Mouse (Mus musculus): ENCODE measurements at regions not wholly inside any gene's neighbourhood (a gene's known extent, or its start where the extent isn't known, plus 50 kb on each side); places are given as distances from the start of the nearest gene placed in this dataset.

GRCm38 (mm10) chr13:55937417-55937816, 101.4 kb upstream of the Pitx1 start:
- TF ChIP-seq CTCF (IDR thresholded peaks at IDR 0.05; ENCODE audit: low read depth), result no peak

GRCm38 (mm10) chr13:55937000-55937399, 101.0 kb upstream of the Pitx1 start:
- WGBS, result 81% methylated on average over 9 of the region's 9 CpGs
- Histone ChIP-seq H3K9ac (no peak overlapping the region), H3K36me3 (ENCODE audit: insufficient read depth) (no peaks in the 10 kb centered on the region), H3K4me3 (ENCODE audit: low read depth, low read length) (no peak overlapping the region), H3K4me1 (ENCODE audit: insufficient read depth) (no peaks in the 10 kb centered on the region), H3K27me3 (ENCODE audit: insufficient read depth, low read length) (no peaks in the 10 kb centered on the region), H3K9me3 (ENCODE audit: low read depth, low read length) (no peaks in the 10 kb centered on the region), H3K27ac (ENCODE audit: low read depth) (no peak overlapping the region), H3K4me2 (no peak overlapping the region)
- no peak for ATAC-seq (ENCODE audit: insufficient read depth)
- DNase-seq, result no peak
- TF ChIP-seq CTCF (IDR thresholded peaks at IDR 0.05; ENCODE audit: low read depth), result no peak

More at GRCm38 (mm10) chr13:55937417-55937816, 101.4 kb upstream of the Pitx1 start:
- Histone ChIP-seq H3K9me3 (ENCODE audit: low read depth, low read length) (no peaks in the 10 kb centered on the region), H3K4me3 (ENCODE audit: low read depth, low read length) (no peak overlapping the region), H3K9ac (no peak overlapping the region), H3K4me1 (ENCODE audit: insufficient read depth) (no peaks in the 10 kb centered on the region), H3K27me3 (ENCODE audit: insufficient read depth, low read length) (no peaks in the 10 kb centered on the region), H3K36me3 (ENCODE audit: insufficient read depth) (no peaks in the 10 kb centered on the region), H3K4me2 (no peak overlapping the region), H3K27ac (ENCODE audit: low read depth) (no peak overlapping the region)
- ATAC-seq (ENCODE audit: insufficient read depth) (no peak), DNase-seq (no peak)
- WGBS, result 79% methylated on average over 9 of the region's 9 CpGs

GRCm38 (mm10) chr13:55930637-55931036, 94.6 kb upstream of the Pitx1 start:
- ATAC-seq (ENCODE audit: insufficient read depth) (no peak), DNase-seq (no peak)
- no peak for TF ChIP-seq CTCF (IDR thresholded peaks at IDR 0.05; ENCODE audit: low read depth)
- WGBS, result 69% methylated on average over 11 of the region's 11 CpGs
- H3K4me1 ChIP-seq (ENCODE audit: insufficient read depth), result no peaks in the 10 kb centered on the region
- no peak overlapping the region for H3K4me3 ChIP-seq (ENCODE audit: low read depth, low read length)
- no peaks in the 10 kb centered on the region for H3K27me3 ChIP-seq (ENCODE audit: insufficient read depth, low read length)
- no peaks in the 10 kb centered on the region for H3K36me3 ChIP-seq (ENCODE audit: insufficient read depth)
- H3K9ac ChIP-seq, result no peak overlapping the region
- no peak overlapping the region for H3K4me2 ChIP-seq
- H3K9me3 ChIP-seq (ENCODE audit: low read depth, low read length), result no peaks in the 10 kb centered on the region
- H3K27ac ChIP-seq (ENCODE audit: low read depth), result no peak overlapping the region

- Histone ChIP-seq H3K27me3 (ENCODE audit: insufficient read depth, low read length) (no peaks in the 10 kb centered on the region), H3K4me1 (ENCODE audit: insufficient read depth) (no peaks in the 10 kb centered on the region), H3K9me3 (ENCODE audit: low read depth, low read length) (no peaks in the 10 kb centered on the region), H3K4me2 (no peak overlapping the region), H3K4me3 (ENCODE audit: low read depth, low read length) (no peak overlapping the region), H3K9ac (no peak overlapping the region), H3K27ac (ENCODE audit: low read depth) (no peak overlapping the region), H3K36me3 (ENCODE audit: insufficient read depth) (no peaks in the 10 kb centered on the region)
- no peak for TF ChIP-seq CTCF (IDR thresholded peaks at IDR 0.05; ENCODE audit: low read depth)
- WGBS, result 69% methylated on average over 6 of the region's 6 CpGs
- ATAC-seq (ENCODE audit: insufficient read depth) (no peak), DNase-seq (no peak)
Measured at GRCm38 (mm10) chr13:55929814-55930213, 93.8 kb upstream of the Pitx1 start.

GRCm38 (mm10) chr13:55923505-55924136, 87.6 kb upstream of the Pitx1 start:
- WGBS, result 13% methylated on average over 7 of the region's 7 CpGs
- DNase-seq (peak; percentile 67), ATAC-seq (ENCODE audit: insufficient read depth) (peak; percentile 82)
- Histone ChIP-seq H3K27me3 (ENCODE audit: insufficient read depth, low read length) (no peaks in the 10 kb centered on the region), H3K4me1 (ENCODE audit: insufficient read depth) (peaks cover 9% of the 10 kb centered on the region; the same call in 1 of the 2 replicates), H3K9ac (no peak overlapping the region), H3K36me3 (ENCODE audit: insufficient read depth) (no peaks in the 10 kb centered on the region), H3K4me3 (ENCODE audit: low read depth, low read length) (no peak overlapping the region), H3K27ac (ENCODE audit: low read depth) (no peak overlapping the region), H3K4me2 (peak overlapping the region; percentile 37), H3K9me3 (ENCODE audit: low read depth, low read length) (no peaks in the 10 kb centered on the region)
- no peak for TF ChIP-seq CTCF (IDR thresholded peaks at IDR 0.05; ENCODE audit: low read depth)

GRCm38 (mm10) chr13:55917316-55917715, 81.3 kb upstream of the Pitx1 start:
- H3K27ac ChIP-seq (ENCODE audit: low read depth), result no peak overlapping the region
- H3K4me3 ChIP-seq (ENCODE audit: low read depth, low read length), result no peak overlapping the region
- no peaks in the 10 kb centered on the region for H3K9me3 ChIP-seq (ENCODE audit: low read depth, low read length)
- no peaks in the 10 kb centered on the region; the same call in 1 of the 2 replicates for H3K4me1 ChIP-seq (ENCODE audit: insufficient read depth)
- no peaks in the 10 kb centered on the region; the same call in 1 of the 2 replicates for H3K27me3 ChIP-seq (ENCODE audit: insufficient read depth, low read length)
- WGBS, result 91% methylated on average over 12 of the region's 12 CpGs
- ATAC-seq (ENCODE audit: insufficient read depth), result no peak
- no peaks in the 10 kb centered on the region for H3K36me3 ChIP-seq (ENCODE audit: insufficient read depth)
- no peak for DNase-seq
- no peak for TF ChIP-seq CTCF (IDR thresholded peaks at IDR 0.05; ENCODE audit: low read depth)
- H3K9ac ChIP-seq, result no peak overlapping the region
- no peak overlapping the region for H3K4me2 ChIP-seq

GRCm38 (mm10) chr13:55912271-55912711, 76.3 kb upstream of the Pitx1 start:
- H3K27me3 ChIP-seq (ENCODE audit: insufficient read depth, low read length), result no peaks in the 10 kb centered on the region; the same call in 1 of the 2 replicates
- no peak overlapping the region for H3K4me3 ChIP-seq (ENCODE audit: low read depth, low read length)
- no peak overlapping the region for H3K4me2 ChIP-seq
- no peaks in the 10 kb centered on the region for H3K9me3 ChIP-seq (ENCODE audit: low read depth, low read length)
- peaks cover 4% of the 10 kb centered on the region; the same call in 1 of the 2 replicates for H3K4me1 ChIP-seq (ENCODE audit: insufficient read depth)
- DNase-seq, result peak; percentile 66
- no peaks in the 10 kb centered on the region for H3K36me3 ChIP-seq (ENCODE audit: insufficient read depth)
- H3K9ac ChIP-seq, result no peak overlapping the region
- 35% methylated on average over 13 of the region's 13 CpGs for WGBS
- H3K27ac ChIP-seq (ENCODE audit: low read depth), result no peak overlapping the region
- ATAC-seq (ENCODE audit: insufficient read depth), result no peak
- no peak for TF ChIP-seq CTCF (IDR thresholded peaks at IDR 0.05; ENCODE audit: low read depth)
